Mouse (Mus musculus) regulatory T cell (primary cell): Measurements from ENCODE around the gene Bhmt.

Source experiments
- in situ Hi-C: fragments of 300-600 bp; cut with MboI, MseI; formaldehyde crosslinking; loops from one replicate; pipeline ENCODE4 v1.15.1; 2025; ENCODE audit warnings: high pct_unique_total_duplicates

Bhmt gene

DNA sequence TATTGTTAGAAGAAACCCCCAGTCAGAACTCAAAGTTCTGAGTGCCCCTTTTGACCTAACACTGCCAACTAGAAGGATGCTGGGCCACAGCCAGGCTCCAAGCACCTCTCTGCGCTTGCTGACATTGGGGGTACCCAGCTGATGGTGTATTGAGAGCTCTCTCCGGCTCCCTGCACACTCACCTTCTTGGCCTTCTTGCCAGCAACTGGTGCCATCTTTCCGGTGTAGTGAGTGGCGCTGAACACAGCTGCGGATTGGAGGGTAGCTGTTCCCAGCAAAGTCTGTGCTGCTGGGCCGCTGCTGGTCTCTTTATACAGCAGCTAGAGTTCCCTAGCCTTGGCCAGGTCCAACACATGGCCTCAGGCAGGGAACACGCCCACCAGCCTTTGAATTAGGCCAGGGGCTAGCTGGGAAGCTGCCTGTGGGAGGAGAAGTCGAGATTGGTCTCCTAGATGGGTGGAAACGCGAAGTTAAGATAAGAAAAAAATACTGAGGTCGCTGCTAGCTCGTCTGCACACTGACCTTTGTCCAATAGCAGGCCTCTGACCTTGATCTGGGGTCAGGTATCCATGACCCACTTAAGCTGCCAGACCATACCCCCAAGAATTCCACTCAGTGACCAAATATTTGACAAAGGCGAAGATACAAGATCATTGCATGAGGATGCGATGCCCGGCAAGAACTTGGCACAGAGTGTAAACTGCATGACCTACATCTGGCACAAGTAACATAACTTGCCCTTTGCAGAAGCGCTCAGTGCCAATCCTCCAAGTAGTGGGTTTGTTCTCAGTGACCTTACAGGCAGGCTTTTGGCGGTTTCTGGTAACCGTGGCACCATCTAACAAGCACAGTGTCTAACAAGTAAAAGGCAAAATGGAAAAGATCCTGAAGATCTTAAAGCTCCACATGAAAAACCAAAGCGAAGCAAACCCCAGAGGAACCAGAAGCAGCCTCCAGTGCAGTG, at the start of gene Bhmt:
Gene Bhmt, minus strand, starts transcription at position 680 of the 964 bp plus-strand sequence.
- in situ Hi-C loops: no loop called here

DNA sequence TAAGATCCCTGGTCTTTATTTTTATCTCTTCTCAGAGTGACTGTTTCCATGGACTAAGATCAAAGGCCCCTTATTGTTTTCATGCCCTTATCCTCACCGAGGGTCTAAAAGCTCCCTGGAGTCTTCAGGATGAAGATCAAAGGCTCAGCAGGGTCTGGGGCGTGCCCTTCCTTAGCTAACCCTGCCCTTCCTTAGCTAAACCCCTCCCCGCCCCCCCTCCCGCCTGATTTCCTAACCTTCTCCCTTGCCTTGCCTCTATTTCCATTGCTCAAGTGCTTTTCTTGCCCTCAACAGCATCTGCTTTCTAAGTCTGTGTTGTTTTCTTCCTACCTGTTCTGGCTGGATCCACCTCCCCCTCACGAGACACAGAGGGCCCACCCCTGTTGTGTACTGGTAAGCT, 49.6 kb upstream of the Bhmt start:
- in situ Hi-C loops: no loop called here

DNA sequence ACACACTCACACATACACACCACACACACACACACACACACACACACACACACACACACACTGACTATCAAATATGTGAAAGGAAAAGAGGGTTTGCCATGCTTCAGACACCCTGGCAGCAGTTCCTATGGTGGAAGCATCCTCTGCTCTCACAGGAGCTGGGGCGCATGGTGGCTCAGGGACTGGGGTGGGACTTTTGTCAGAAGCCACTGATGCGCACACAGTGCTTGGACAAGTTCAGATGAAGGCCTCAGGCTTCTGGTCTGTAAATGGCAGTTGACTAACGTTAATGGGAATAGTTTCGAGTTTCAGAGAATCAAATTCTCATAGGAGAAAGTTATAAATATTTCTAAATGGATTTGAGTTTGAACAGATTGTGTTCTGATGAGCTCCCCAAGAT, 47.5 kb upstream of the Bhmt start:
- in situ Hi-C loops: no loop called here

DNA sequence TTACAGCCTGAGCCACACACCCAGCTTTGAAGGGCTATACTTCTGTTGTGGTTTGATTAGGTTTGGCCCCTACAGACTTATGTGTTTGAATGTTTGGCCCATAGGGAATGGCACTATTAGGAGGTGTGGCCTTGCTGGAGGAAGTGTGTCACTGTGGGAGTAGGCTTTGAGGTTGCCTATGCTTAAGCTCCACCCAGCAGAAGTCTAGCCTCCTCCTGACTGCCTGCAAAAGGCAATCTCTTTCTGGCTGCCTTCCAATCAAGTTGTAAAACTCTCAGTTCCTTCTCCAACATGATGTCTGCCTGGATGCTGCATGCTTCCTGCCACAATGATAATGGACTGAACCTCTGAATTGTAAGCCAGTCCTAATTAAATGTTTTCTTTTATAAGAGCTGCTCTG, 45.6 kb upstream of the Bhmt start:
- in situ Hi-C loops: no loop called here

DNA sequence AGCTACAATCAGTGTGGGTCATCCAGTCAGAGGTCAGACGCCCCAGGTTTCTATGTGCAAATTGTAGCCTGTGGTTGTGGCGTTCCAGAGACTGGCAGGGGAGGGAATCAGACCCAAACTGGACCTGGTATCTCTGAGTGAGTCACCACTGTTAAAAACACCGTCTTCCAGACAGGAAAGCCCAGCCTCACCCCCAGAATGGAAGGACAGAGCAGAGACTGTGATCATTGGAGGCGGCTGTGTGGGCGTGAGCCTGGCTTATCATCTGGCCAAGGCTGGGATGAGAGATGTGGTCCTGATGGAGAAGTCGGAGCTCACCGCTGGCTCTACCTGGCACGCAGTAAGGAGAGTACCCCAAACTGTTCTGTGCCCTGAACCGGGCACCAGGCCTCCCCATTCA, 39.1 kb upstream of the Bhmt start:
- in situ Hi-C loops: no loop called here

DNA sequence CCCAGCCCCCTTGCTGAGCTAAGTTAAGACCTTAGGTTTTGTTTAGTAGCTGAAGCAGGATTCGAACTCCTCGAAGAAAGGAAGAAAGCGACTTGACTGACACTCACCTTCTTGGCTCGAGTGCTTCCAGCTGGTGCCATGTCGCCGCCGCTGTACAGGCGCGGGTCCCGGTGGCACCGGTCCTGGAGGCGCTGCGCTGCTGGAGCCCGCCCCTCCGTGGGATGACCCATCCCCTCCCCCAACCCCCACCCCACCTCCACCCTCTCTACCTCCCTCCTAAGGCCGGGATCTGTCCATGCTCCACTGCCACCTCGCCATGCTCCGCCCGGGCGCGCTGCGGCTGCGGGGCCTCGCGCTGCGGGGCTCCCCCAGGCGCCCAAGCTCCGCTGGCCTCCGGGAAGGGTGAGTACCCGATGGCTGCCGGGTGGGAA, 36.4 kb upstream of the Bhmt start, which contains the start of the genes Bhmt2 and Dmgdh:
Gene Bhmt2, minus strand, starts transcription at position 172 of the 431 bp plus-strand sequence.
Gene Dmgdh, plus strand, starts transcription at position 303 of the 431 bp plus-strand sequence.
- in situ Hi-C loops: no loop called here

DNA sequence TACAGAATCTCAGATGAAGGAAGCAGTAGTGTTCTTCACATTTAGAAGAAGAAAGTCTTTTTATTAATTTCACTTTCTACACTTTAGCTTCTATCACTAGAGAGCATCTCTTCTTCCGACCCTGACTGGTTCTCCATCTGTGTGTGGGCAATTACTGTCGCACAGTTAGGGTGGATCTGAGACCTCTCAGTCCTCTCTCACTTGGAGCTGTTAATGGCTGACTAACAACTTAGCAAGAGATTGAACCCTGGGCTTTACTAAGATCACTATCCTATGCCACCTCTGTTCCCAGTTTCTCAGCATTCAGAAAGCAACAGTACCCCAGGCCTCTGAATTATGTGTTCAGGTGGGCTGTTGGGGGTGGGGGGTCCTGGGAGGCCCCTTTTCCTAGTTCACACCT, 35.5 kb upstream of the Bhmt start:
- in situ Hi-C loops: no loop called here

DNA sequence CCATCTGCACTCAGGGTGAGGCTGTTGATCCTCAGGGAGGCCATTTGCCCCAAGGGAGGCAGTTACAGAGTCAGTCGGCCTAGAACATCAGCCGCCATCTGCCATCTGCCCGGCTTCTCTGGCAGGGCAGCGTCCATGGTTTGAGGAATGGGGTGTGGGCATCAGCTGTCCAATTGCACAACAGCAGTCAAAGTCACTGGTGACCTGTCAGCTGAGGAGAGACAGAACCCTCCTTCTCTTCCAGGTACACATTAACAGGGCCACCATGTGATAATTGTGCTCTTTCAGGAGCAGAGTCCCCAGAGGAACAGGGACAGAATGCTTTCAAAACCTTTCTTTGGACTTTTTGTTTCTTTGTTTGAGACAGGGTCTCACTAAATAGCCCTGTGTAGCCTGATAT, 34.6 kb upstream of the Bhmt start:
- in situ Hi-C loops: no loop called here

DNA sequence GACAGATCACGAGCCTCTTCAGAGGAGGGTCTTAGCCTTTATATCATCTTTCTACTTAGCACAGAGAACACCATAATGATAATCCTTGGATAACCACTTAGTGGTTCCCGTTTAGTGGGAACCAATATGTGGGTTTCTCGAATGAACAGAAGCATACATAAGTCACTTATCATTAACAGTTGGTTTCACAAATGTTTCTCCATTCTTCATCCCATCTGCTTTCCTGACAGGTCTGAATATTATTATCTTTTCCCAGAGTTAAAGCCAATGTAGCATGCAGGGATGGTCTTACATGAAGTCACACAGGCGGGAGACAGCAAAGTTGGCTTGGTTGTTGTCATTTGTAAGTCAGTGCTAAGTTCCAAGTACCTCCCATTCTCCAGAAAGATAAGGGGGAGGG, 29.8 kb upstream of the Bhmt start:
- in situ Hi-C loops: no loop called here

DNA sequence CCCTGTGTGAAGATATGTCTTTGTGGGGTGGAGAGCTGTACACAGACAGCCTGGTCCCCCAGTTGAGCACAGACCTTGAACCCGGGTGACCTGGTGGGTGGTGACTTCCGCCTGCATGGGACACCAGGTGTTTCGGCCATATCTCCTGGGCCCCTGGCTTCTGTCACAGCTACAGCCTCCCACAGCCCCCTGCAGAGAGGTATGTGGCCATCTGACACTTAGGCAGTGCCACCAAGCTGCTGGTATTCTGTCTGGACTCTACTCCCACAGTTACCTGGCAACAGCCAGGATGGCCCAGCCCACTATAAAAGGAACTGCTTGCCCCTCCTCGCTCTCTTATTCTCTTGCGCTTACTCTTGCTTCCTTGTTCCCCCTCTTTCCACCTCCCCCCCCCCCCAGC, 20.2 kb upstream of the Bhmt start:
- in situ Hi-C loops: no loop called here

DNA sequence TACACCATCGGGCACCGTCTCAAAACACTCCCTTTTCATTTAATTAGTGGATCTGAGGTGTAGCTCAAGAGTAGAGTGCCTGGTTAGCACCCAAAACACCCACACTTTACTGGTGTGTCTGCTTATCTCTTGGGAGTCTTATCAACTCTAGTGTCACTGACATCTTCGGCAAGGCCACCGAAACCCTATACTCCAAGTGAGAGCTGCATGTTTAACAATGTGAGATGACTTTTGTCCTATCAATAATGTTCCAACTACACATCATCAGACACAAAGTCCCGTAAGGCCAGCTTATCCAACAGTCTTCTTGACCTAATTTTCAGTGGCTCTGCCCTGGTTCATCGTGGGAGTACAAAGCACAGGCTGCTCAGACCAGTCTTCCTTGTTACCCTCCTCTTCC, 15.6 kb upstream of the Bhmt start:
- in situ Hi-C loops: no loop called here

DNA sequence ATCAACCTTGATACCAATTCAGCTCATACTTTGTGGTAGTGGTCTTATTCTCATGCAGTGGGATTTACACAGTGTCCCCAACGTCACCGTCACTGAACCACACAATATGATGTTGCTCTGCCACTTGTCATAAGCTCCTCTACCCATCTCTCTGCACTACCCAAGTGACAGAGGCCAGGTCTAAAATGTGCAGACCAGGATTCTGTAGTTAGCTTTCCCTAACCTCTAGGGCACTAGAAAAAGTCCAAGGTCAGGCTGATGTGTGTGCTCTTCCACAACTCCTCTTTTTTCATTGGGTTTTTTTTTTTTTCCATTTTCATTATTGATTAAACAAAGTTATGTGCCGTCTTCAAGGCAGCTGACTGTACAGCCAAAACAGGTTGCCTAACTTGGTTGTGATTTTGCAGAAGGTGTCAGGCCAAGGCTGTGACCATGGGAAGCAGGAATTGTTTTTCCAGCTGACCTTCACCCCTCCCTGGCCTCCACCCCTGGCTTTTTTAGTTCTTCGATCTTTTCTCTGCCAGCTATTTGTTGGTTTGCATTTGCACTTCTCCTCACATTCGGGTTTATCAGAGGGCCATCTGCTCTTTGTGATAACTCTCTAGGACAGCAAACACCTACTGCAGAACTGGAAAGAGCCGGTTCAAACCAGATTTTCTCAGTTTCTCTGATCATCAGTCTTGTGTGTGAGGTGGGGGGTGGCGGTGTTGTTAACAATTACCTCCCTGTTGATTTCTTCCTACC, 10.8 kb upstream of the Bhmt start:
- in situ Hi-C loops: no loop called here

DNA sequence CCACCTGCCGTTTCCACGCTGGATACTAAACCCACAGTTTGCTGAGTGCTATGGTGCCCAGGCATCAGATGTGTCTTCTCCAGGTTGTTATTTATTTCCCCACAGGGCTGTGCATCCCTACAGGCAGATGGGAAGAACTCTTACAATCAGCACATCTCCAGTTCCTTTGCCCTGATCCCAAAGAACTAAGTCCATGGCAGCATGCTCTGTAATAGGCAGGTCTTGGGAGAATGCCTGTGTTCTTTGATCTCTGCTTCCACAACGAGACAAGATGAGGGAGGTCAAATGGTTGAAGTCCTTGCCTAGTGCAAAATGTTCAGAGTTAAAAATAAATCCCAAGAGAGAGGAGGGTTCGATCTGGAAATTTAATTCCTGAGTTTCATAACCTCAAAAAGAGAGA, 1.9 kb upstream of the Bhmt start:
- in situ Hi-C loops: no loop called here

DNA sequence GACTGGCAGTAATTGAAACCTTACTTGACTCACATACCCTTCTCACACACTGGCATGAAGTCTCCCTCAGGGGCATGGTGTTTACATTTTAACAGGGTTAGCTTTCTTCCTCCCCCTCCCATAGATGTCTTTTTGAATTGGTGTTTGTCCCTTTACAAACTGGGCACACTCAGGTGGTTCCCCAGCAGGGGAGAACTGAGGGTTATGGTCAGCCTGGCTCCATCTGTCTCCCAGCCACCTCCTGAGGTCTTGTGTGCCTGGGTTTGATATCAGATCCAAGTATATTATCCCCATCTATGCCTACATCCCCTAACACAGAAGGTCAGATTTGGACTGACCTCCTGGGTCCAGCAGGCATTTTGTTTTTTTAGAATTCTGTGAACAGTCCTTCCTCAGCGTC, 1.2 kb downstream of the Bhmt start:
- in situ Hi-C loops: no loop called here

DNA sequence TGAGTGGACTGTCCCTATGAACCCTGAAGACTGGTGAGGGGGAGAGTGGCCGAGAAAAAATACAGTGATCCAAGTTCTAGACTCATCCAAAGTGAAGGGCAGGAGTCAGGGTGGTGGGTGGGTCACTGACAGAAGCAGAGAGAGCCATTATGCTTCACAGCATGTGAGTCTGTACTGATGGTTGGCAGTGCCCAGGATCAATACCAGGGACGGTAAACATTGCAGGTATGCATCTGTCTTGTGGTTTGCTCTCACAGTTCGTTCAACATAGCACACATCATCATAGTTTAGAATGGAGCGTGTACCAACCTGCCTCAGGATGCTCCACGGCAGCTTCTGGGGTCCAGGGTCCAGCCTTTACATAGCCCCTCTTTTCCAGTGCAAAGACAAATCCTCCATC, 4.8 kb downstream of the Bhmt start:
- in situ Hi-C loops: no loop called here

DNA sequence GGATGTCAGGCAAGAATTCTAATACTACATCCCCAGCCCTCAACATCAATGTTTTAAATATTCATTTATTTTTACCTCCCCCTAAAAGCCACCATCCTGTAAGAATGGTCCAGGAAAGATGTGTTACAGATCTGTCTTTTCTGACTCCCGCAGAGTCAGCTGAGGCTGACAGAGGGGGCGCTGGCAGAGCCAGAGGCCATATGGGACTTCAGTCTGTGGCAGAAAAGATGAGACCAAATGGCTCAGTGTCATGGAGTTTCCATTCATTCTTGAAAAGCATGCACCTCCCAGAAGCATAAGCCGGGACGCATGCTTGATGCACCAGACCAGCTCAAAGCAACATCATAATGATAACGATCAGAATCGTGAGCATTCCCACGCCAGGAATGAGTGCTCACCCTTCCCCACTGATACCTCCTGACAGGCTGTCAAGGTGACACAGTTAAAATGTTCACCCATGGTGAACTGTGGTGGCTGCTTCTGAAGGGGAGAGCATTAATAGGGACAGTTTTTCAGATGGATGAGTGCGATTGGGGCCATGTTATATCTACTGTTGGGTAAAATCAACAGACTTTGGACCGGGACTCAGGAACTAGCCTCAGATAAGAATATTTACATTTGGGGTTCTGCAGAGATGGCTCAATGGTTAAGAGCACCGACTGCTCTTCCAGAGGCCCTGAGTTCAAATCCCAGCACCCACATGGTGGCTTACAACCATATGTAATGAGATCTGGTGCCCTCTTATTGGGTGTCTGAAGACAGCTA, 6.6 kb downstream of the Bhmt start:
- in situ Hi-C loops: no loop called here

DNA sequence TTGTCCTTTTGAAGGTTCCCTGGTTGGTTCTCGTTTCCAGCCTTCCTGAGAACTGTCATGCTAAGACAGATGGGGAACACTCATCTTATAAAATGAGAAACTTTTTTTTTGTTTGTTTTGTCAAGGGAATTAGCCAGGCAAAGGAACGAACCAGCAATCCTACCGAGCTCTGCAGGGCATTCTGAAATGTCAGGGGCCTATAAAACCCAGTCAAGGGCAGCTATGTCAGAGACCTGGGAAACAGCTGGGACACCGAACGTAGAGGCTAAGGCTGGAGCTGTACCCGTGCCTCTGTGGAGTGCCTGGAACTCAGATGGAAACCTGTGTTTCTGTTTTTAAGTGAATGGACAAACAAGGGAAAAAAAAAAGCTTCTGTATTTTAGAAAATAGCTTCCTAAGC, 8.9 kb downstream of the Bhmt start:
- in situ Hi-C loops: no loop called here

DNA sequence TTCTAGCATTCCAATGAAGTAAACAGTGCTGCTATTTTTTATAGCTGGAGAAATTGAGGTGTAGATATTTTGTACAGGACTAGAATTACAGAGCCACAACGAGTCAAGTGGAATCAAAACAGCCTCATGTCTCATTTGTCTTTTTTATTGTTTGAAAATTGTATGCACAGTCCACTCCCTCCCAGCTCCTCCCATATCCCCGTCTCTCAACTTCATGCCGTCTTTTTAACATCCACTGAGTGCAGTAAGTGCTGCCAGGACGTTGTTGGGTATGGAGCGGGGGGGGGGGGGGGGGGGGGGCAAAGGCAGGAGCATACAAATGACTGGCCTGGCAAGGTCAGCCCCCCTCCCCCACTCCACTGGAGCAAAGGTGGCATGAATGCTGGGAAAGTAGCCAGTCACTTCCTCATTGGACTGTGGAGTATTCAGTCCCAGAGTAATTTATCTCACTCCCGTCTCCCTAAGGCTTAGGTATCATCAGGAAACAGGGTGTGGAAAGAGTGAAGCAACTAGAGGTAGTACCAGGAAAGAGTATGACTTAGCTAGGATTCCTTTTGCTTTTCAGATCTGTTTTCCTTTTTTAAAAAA, 23.3 kb downstream of the Bhmt start:
- in situ Hi-C loops: no loop called here

DNA sequence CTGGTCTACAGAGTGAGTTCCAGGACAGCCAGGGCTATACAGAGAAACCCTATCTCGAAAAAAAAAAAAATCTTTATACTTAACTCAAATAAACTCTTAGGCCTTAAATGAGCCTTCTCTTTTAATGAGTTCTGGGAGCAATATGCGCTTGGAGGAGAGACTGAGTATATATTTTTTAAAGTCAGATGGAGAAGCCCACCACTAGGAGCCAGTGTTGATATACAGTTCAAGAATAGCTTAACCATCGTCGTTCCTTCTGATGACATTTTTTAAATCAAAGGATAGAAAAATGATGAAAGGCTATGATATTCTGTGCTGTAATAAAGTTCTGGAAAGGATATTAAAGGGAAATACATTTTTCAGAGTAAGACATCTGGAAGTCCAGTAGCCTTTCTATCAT, 24.0 kb downstream of the Bhmt start:
- in situ Hi-C loops: no loop called here

DNA sequence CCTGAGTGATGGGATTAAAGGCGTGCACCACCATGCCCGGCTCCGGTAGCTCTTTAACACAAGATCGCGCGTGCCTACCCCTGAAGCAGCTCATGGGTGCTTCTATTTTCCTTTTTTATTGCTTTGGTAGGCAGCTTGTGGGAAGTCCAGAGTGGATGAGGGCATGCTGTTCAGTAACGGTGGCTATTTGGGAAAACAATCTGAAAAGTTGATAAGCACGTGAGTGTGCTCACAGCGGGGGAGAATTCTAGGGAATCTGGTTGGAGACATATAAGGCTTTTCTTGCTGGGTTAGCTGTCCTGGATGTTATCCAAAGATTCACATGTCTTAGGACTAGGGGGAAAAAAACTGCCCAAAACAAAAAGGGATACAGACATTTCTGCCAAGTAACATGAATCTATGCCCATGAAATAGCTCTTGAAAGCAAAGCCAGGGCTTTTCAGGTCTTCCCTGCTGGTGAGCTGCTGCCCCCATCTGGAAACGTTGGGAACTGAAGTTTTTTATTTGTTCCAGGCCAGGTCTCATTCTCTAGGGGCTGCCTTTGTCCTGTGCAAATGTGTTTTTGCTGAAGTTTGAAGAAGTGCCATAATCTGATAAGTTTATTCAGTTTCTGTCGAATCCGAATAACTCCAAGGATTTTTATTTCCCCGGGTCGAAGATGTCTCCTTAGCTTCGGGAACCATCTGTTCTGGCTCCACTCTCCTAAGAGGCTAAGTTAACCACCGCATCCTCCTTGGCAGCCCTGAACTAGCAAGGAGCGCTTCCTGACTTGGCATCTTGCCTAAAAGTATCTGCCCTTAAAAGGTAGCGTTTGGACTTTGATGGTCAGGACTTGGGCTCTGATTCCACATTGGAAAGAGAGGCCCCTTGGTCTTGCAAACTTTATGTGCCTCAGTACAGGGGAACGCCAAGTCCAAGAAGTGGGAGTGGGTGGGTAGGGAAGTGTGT, 24.8 kb downstream of the Bhmt start:
- in situ Hi-C loops: no loop called here
